Mouse (Mus musculus): ENCODE data around the gene Dnali1. TPM values are rescaled to one million over a fixed set of nuclear protein-coding genes. Genes with fewer than 3 reads are reported as not detected.
A peak's percentile ranks its signal among the peaks of the same experiment; 100 is the strongest.

The Dnali1 gene
- polyA plus RNA-seq, 1 experiment from 2014 or later = 0.17 TPM

GRCm38 (mm10) chr4:125029891-125030614, 35.5 kb downstream of the Dnali1 start:
- peaks cover 10% of the 10 kb centered on the region for H3K4me1 ChIP-seq
- H3K27ac ChIP-seq = 0 out of 2 replicates have a peak overlapping the region, but pooled peaks have one; percentile 46
- peak overlapping the region; percentile 81 for H3K4me2 ChIP-seq (replicated peaks)
- peak overlapping the region; percentile 98 for H3K4me3 ChIP-seq
- peaks cover 6% of the 10 kb centered on the region for H3K36me3 ChIP-seq
- no peaks in the 10 kb centered on the region for H3K27me3 ChIP-seq
- H3K9me3 ChIP-seq = no peaks in the 10 kb centered on the region
- under 1% methylated on average over 50 of the region's 50 CpGs for WGBS
- peak; percentile 94 for ATAC-seq (ENCODE audit: insufficient number of reproducible peaks, insufficient read depth, low FRiP score, low TSS enrichment)
- H3K9ac ChIP-seq = peak overlapping the region; percentile 90

GRCm38 (mm10) chr4:125020780-125021538, 44.5 kb downstream of the Dnali1 start:
- H3K4me2 ChIP-seq (replicated peaks) = no peak overlapping the region
- H3K36me3 ChIP-seq = no peaks in the 10 kb centered on the region
- 0 out of 2 replicates have a peak, but pooled peaks cover 7% of the 10 kb centered on the region for H3K27me3 ChIP-seq
- no peaks in the 10 kb centered on the region for H3K4me1 ChIP-seq
- WGBS = 30% methylated on average over 11 of the region's 11 CpGs
- no peak overlapping the region for H3K9ac ChIP-seq
- no peak for ATAC-seq (ENCODE audit: insufficient number of reproducible peaks, insufficient read depth, low FRiP score, low TSS enrichment)
- no peaks in the 10 kb centered on the region for H3K9me3 ChIP-seq
- no peak overlapping the region for H3K27ac ChIP-seq
- H3K4me3 ChIP-seq = no peak overlapping the region

- no peaks in the 10 kb centered on the region for H3K4me1 ChIP-seq
- ATAC-seq (ENCODE audit: insufficient number of reproducible peaks, insufficient read depth, low FRiP score, low TSS enrichment) = no peak
- H3K4me3 ChIP-seq = no peak overlapping the region
- 0 out of 2 replicates have a peak, but pooled peaks cover 7% of the 10 kb centered on the region for H3K27me3 ChIP-seq
- WGBS = 70% methylated on average over 11 of the region's 11 CpGs
- H3K4me2 ChIP-seq (replicated peaks) = no peak overlapping the region
- H3K27ac ChIP-seq = no peak overlapping the region
- no peak overlapping the region for H3K9ac ChIP-seq
- no peaks in the 10 kb centered on the region for H3K9me3 ChIP-seq
- no peaks in the 10 kb centered on the region for H3K36me3 ChIP-seq
Measured at GRCm38 (mm10) chr4:125017431-125017830, 48.1 kb downstream of the Dnali1 start.

- H3K9me3 ChIP-seq = no peaks in the 10 kb centered on the region
- no peaks in the 10 kb centered on the region for H3K4me1 ChIP-seq
- no peak within 1 kb of the TSS for H3K4me3 ChIP-seq
- no peak for ATAC-seq (ENCODE audit: insufficient number of reproducible peaks, insufficient read depth, low FRiP score, low TSS enrichment)
- H3K36me3 ChIP-seq = no peaks in the 10 kb centered on the region
- no peak within 1 kb of the TSS for H3K4me2 ChIP-seq (replicated peaks)
- 0 out of 2 replicates have a peak, but pooled peaks cover 7% of the 10 kb centered on the region for H3K27me3 ChIP-seq
- 84% methylated on average over 10 of the region's 10 CpGs for WGBS
- H3K27ac ChIP-seq = no peak within 1 kb of the TSS
- no peak within 1 kb of the TSS for H3K9ac ChIP-seq
Measured at GRCm38 (mm10) chr4:125015806-125016635, 49.5 kb downstream of the Dnali1 start, which contains the start of gene Gnl2. TSS of gene Gnl2 (plus strand) at chr4:125016585.

- 66% methylated on average over 8 of the region's 8 CpGs for WGBS
- Histone ChIP-seq H3K9ac (no peak overlapping the region), H3K4me3 (no peak overlapping the region), H3K4me2 (replicated peaks) (no peak overlapping the region), H3K36me3 (no peaks in the 10 kb centered on the region), H3K27me3 (peaks cover 47% of the 10 kb centered on the region), H3K27ac (no peak overlapping the region), H3K4me1 (no peaks in the 10 kb centered on the region), H3K9me3 (no peaks in the 10 kb centered on the region)
- ATAC-seq (ENCODE audit: insufficient number of reproducible peaks, insufficient read depth, low FRiP score, low TSS enrichment) = no peak
Measured at GRCm38 (mm10) chr4:125008712-125009111, 56.8 kb downstream of the Dnali1 start.

- no peak overlapping the region for H3K9ac ChIP-seq
- H3K36me3 ChIP-seq = no peaks in the 10 kb centered on the region
- no peaks in the 10 kb centered on the region for H3K4me1 ChIP-seq
- peaks cover 47% of the 10 kb centered on the region for H3K27me3 ChIP-seq
- H3K4me3 ChIP-seq = no peak overlapping the region
- no peak overlapping the region for H3K27ac ChIP-seq
- no peaks in the 10 kb centered on the region for H3K9me3 ChIP-seq
- WGBS = 62% methylated on average over 6 of the region's 6 CpGs
- no peak for ATAC-seq (ENCODE audit: insufficient number of reproducible peaks, insufficient read depth, low FRiP score, low TSS enrichment)
- H3K4me2 ChIP-seq (replicated peaks) = no peak overlapping the region
Measured at GRCm38 (mm10) chr4:125008220-125008619, 57.3 kb downstream of the Dnali1 start.

- Histone ChIP-seq H3K27ac (no peak overlapping the region), H3K27me3 (peaks cover 47% of the 10 kb centered on the region), H3K4me3 (no peak overlapping the region), H3K4me1 (no peaks in the 10 kb centered on the region), H3K9ac (no peak overlapping the region), H3K9me3 (no peaks in the 10 kb centered on the region), H3K36me3 (no peaks in the 10 kb centered on the region), H3K4me2 (replicated peaks) (no peak overlapping the region)
- no peak for ATAC-seq (ENCODE audit: insufficient number of reproducible peaks, insufficient read depth, low FRiP score, low TSS enrichment)
- WGBS = 43% methylated on average over 15 of the region's 15 CpGs
Measured at GRCm38 (mm10) chr4:125007460-125007859, 58.0 kb downstream of the Dnali1 start.

Other genes starting within 250 kb of the Dnali1 start
- gene Yrdc, start 215.0 kb downstream of the Dnali1 start, polyA plus RNA-seq (2016; fragmentation: Nextera tagmentation; extraction: Ambion mirVana) = 42.3 and 45.2 TPM in 2 replicates
- gene 1110065P20Rik, start 214.5 kb downstream of the Dnali1 start, polyA plus RNA-seq (2016; fragmentation: Nextera tagmentation; extraction: Ambion mirVana) = 62.6 and 62.8 TPM in 2 replicates
- 1.4 and 2.2 TPM in 2 replicates for gene Maneal, start 203.5 kb downstream of the Dnali1 start, polyA plus RNA-seq (2016; fragmentation: Nextera tagmentation; extraction: Ambion mirVana)
- 1.5 and 1.9 TPM in 2 replicates for gene Epha10, start 184.8 kb downstream of the Dnali1 start, polyA plus RNA-seq (2016; fragmentation: Nextera tagmentation; extraction: Ambion mirVana)
- 19.5 and 20.1 TPM in 2 replicates for gene 9930104L06Rik, start 128.7 kb downstream of the Dnali1 start, polyA plus RNA-seq (2016; fragmentation: Nextera tagmentation; extraction: Ambion mirVana)
- gene Cdca8, start 126.4 kb downstream of the Dnali1 start, polyA plus RNA-seq (2016; fragmentation: Nextera tagmentation; extraction: Ambion mirVana) = 158 and 176 TPM in 2 replicates
- gene Rspo1, start 79.3 kb downstream of the Dnali1 start, polyA plus RNA-seq (2016; fragmentation: Nextera tagmentation; extraction: Ambion mirVana) = 7.2 and 11.4 TPM in 2 replicates
- 101 and 105 TPM in 2 replicates for gene Gnl2, start 49.1 kb downstream of the Dnali1 start, polyA plus RNA-seq (2016; fragmentation: Nextera tagmentation; extraction: Ambion mirVana)
- 37.6 and 40.6 TPM in 2 replicates for gene Snip1, start 969 bp upstream of the Dnali1 start, polyA plus RNA-seq (2016; fragmentation: Nextera tagmentation; extraction: Ambion mirVana)
- gene Meaf6, start 19.4 kb upstream of the Dnali1 start, polyA plus RNA-seq (2016; fragmentation: Nextera tagmentation; extraction: Ambion mirVana) = 78.8 and 86.9 TPM in 2 replicates
- gene Zc3h12a, start 62.1 kb upstream of the Dnali1 start, polyA plus RNA-seq (2016; fragmentation: Nextera tagmentation; extraction: Ambion mirVana) = 0.35 and 0.55 TPM in 2 replicates

Data from embryonic facial prominence, embryonic 12.5 days (tissue).